ENCODE assay signal across 8 mouse cellular contexts in genomic region chr9:107296016-107296040, GRCm38 (mm10). TPM values are rescaled to one million over a fixed set of nuclear protein-coding genes. Genes with fewer than 3 reads are reported as not detected.
DNase-seq lines count a peak whose midpoint lies in the region; ATAC-seq and TF ChIP-seq lines count a peak whose summit lies in the region.

Gene Cish (plus strand): TSS chr9:107296026.

- H3K27me3 ChIP-seq in megakaryocyte, embryonic 14.5 days (replicated peaks): peaks cover 7% of the 10 kb centered on the region
- peaks cover 8% of the 10 kb centered on the region for H3K27me3 ChIP-seq in hindbrain, embryonic 14.5 days (ENCODE audit: control insufficient read depth, insufficient read depth, low read length)
- H3K27me3 ChIP-seq in midbrain, embryonic 16.5 days (ENCODE audit: control insufficient read depth, insufficient read depth, low read depth, low read length): peaks cover 6% of the 10 kb centered on the region; the same call in 1 of the 2 replicates

- H3K9ac ChIP-seq in hindbrain, embryonic 14.5 days: peak within 1 kb of the TSS; percentile 65
- H3K9ac ChIP-seq in midbrain, embryonic 16.5 days (ENCODE audit: low read depth, low read length): peak within 1 kb of the TSS; percentile 72

- ATAC-seq in megakaryocyte, adult 5-6 weeks (ENCODE audit: poor library complexity, severe bottlenecking): no peak
- no peak for ATAC-seq in hindbrain, embryonic 14.5 days (ENCODE audit: low FRiP score)
- no peak for ATAC-seq in midbrain, embryonic 16.5 days

- no peak for DNase-seq in hindbrain, embryonic 14.5 days (ENCODE audit: low spot score)
- DNase-seq in thymus, postnatal 25 days: no peak
- DNase-seq in left cerebral cortex, postnatal 25 days (ENCODE audit: low spot score in 2 of 2): no peak
- DNase-seq in testis, postnatal 14 days (ENCODE audit: low spot score): no peak

- intact Hi-C loops in left cerebral cortex, postnatal 25 days (cut with DNase I): no loop called here

- peaks cover 28% of the 10 kb centered on the region for H3K36me3 ChIP-seq in megakaryocyte, embryonic 14.5 days (replicated peaks; ENCODE audit: low read length)
- H3K36me3 ChIP-seq in hindbrain, embryonic 14.5 days (replicated peaks; ENCODE audit: control insufficient read depth, insufficient read depth): peaks cover 6% of the 10 kb centered on the region
- H3K36me3 ChIP-seq in midbrain, embryonic 16.5 days (ENCODE audit: control insufficient read depth, insufficient read depth, low read length): no peaks in the 10 kb centered on the region

- TF ChIP-seq POLR2A in embryonic fibroblast, embryonic 13.5 days (IDR thresholded peaks at IDR 0.05; ENCODE audit: low read depth, low read length): no peak

- no peaks in the 10 kb centered on the region for H3K9me3 ChIP-seq in megakaryocyte, embryonic 14.5 days
- no peaks in the 10 kb centered on the region for H3K9me3 ChIP-seq in hindbrain, embryonic 14.5 days (ENCODE audit: control insufficient read depth, low read length)
- H3K9me3 ChIP-seq in midbrain, embryonic 16.5 days (replicated peaks; ENCODE audit: control insufficient read depth, low read length, poor library complexity, severe bottlenecking): no peaks in the 10 kb centered on the region

- peak within 1 kb of the TSS; percentile 85 for H3K4me2 ChIP-seq in hindbrain, embryonic 14.5 days (replicated peaks)
- H3K4me2 ChIP-seq in midbrain, embryonic 16.5 days (ENCODE audit: low read length): peak within 1 kb of the TSS; percentile 81

- H3K4me3 ChIP-seq in megakaryocyte, embryonic 14.5 days (replicated peaks): peak within 1 kb of the TSS; percentile 97
- peak within 1 kb of the TSS; percentile 65 for H3K4me3 ChIP-seq in embryonic fibroblast, embryonic 13.5 days (ENCODE audit: insufficient read depth, low read length)
- peak within 1 kb of the TSS; percentile 64 for H3K4me3 ChIP-seq in hindbrain, embryonic 14.5 days (replicated peaks; ENCODE audit: low read length)
- H3K4me3 ChIP-seq in midbrain, embryonic 16.5 days (ENCODE audit: low read depth, low read length): peak within 1 kb of the TSS; percentile 73

- peaks cover 61% of the 10 kb centered on the region for H3K4me1 ChIP-seq in megakaryocyte, embryonic 14.5 days
- peaks cover 2% of the 10 kb centered on the region; the same call in 1 of the 2 replicates for H3K4me1 ChIP-seq in embryonic fibroblast, embryonic 13.5 days (ENCODE audit: control insufficient read depth, insufficient read depth, low read length)
- peaks cover 22% of the 10 kb centered on the region for H3K4me1 ChIP-seq in hindbrain, embryonic 14.5 days (replicated peaks; ENCODE audit: control insufficient read depth, insufficient read depth, low read length)
- peaks cover 7% of the 10 kb centered on the region; the same call in 1 of the 2 replicates for H3K4me1 ChIP-seq in midbrain, embryonic 16.5 days (ENCODE audit: control insufficient read depth, insufficient read depth, low read length)

- peak within 1 kb of the TSS; percentile 62 for H3K27ac ChIP-seq in embryonic fibroblast, embryonic 13.5 days (ENCODE audit: insufficient read depth, low read length)
- peak within 1 kb of the TSS; percentile 9; the same call in 1 of the 2 replicates for H3K27ac ChIP-seq in hindbrain, embryonic 14.5 days
- peak within 1 kb of the TSS; percentile 12; the same call in 1 of the 2 replicates for H3K27ac ChIP-seq in midbrain, embryonic 16.5 days (ENCODE audit: low read length)

- TF ChIP-seq CTCF in embryonic fibroblast, embryonic 13.5 days (IDR thresholded peaks at IDR 0.05; ENCODE audit: borderline replicate concordance, insufficient read depth, low read length): no peak

RNA-seq across cellular contexts. Expression of gene Cish, which starts in this region (rescaled TPM):
- polyA plus RNA-seq in megakaryocyte, embryonic 14.5 days (2012; ENCODE audit: insufficient read depth, low replicate concordance): 47.7 and 114 TPM in 2 replicates
- total RNA-seq in megakaryocyte, adult 5-6 weeks (2015): 1.7 and 5.3 TPM in 2 replicates
- total RNA-seq in megakaryocyte, adult 5-6 weeks (2017): 0.40 and 0.45 TPM in 2 replicates
- polyA plus RNA-seq in embryonic fibroblast, embryonic 13.5 days (2011; ENCODE audit: insufficient read length, low read depth, missing spikeins): 6.4 and 8.5 TPM in 2 replicates
- polyA plus RNA-seq in hindbrain, embryonic 14.5 days (2014; fragmentation: Nextera tagmentation; extraction: Ambion mirVana): 6.0 and 6.7 TPM in 2 replicates
- 8.6 and 9.4 TPM in 2 replicates for polyA plus RNA-seq in midbrain, embryonic 16.5 days (2015; fragmentation: Nextera tagmentation; extraction: Ambion mirVana)
- total RNA-seq in left cerebral cortex, postnatal 25 days (2021): 1 to 10 TPM; 5.8 to 9.4 TPM

Comparison
In these comparisons a context has a peak if more than half of its experiments do, and no peak if none do; other contexts are left out.
1. H3K27ac ChIP-seq: peak in every context shown above with its lines; median percentile 62 in embryonic fibroblast, embryonic 13.5 days; 12 in midbrain, embryonic 16.5 days; 9 in hindbrain, embryonic 14.5 days.